Mouse (Mus musculus): Measurements from ENCODE around the gene Commd1.

The Commd1 gene

DNA sequence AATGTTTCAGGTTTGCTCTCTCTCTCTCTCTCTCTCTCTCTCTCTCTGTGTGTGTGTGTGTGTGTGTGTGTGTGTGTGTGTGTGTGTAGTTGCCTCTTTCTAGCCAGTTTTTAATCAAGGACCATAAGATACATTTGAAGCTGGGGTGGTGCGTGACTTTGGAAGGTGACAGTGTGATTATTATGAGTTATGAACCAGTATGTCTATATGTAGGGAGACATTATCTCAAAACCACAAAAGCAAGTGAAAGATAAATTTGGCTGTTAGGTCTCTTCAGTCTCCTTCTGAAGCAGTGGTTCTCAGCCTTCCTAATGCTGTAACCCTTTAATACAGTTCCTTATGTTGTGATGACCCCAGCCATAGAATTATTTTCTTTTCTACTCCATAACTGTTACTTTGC is 96.8 kb downstream of the Commd1 start:
- DNase-seq = no peak

DNA sequence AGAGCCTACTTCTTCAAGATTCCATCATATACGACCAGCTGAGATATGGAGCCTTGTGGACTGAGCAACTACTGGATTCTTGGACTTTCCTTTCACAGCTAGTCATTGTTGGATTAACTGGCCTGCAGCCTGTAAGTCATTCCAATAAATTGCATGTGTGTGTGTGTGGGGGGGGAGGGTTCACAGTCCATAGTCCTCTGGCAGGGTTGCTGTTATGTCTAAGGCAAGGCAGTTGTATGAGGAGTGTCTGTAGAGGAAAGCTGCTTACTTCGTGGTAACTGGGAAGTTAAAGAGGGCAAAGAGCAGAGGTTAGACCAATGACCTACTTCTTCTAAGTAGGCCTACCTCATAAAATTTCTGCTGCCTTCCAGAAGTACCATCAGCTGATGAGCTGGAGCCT is 98.5 kb downstream of the Commd1 start:
- peak; percentile 66 to 70 for DNase-seq

DNA sequence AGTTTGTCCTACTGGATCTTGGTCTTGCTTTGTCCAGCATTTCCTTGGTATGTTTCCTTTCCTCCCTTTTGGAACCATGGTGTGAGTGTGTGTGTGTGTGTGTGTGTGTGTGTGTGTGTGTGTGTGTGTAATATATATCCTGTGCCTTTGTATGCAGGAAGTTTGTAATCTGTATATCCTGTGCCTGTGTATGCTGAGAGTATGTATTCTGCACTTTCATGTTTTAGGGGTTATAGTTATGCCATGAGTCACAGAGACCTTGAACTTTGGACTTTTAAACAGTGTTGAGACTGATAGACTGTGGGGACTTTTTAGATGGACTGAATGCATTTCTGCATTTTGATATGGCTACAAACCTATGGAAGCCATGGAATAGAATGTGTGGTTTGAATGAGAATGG is 99.3 kb downstream of the Commd1 start:
- no peak for DNase-seq

DNA sequence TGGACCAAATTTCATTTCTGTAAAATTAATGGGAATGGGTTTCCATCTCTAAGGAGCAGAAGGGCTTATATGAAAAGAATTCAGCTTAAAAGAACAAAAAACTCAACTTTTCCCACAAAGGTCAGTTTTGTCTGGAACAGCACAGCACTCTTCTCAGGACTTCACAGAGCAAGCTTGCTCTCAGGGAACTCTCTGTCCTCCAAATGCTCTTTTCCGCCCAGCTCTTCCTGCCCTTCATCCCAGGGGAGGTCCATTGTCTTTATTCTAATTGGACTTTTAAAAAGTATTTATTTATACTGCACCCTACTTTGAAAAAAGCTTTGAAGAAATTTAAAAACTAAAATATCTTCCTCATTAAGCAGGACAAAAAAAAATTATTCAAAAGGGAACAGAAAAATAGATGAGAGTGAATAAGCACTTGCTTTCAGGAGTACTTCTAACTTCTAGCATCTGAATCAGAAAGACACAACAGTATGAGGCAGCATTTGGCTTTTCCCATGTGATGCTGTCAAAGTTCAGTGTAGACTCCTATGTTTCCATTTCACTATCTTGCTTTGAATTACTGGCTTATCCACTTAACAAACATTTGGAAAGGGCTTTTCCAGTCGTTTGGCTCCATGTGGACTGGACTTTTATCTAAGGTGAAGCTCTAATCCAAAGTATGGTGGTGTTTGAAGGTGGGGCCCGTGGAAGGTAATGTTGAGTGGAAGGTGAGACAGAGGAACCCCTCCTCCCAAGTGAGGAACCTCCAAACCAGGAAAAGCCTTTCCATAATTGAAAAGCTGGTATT is 101.6 kb downstream of the Commd1 start:
- DNase-seq = no peak

DNA sequence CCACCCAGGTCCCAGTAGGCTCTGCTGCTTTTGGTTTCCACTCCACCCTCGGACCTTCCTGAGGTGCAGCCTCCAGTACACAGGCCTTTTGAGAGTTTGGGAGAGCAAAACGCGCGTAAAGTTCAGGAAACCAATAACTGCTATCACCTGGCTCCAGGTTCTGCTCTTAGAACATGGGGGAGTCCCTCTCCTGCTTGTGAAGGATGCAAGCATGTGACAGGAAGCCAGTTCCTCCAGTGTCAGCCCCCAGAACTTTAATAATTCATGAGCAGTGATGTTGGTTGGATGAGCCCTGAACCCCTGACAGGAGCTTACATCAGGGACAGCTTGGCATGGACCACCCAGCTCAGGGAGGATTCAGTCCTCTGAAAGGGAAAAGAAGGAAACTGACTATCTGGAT is 102.5 kb downstream of the Commd1 start:
- no peak for DNase-seq

DNA sequence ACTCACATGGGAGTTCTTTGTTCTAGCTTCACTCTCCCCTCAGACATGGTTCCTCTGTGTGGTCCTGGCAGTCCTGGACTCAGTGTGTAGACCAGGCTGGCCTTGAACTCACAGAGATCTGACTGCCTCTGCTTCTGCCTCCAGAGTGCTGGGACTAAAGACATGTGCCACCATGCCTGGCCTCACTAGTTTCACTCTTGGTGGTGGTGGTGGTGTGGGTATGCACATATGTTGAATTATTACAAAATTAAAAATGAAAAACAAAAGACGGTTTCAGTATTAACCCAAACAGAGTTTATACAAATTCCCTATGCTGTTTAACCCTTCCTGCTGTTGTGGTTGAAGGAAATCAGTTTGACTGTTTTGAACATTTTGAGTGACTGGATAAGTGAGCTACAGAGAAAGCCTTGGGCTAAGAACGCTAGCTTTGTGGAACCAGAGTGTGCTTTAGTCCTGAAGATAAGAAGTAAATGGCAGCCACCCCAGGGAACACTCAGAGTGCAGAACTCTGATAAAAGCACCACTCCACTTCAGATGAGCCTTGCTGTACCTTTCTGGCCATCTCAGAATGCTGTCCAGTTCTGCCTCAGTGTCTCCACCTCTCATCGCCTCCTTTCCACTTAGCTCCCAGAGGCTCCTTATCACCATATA is 105.4 kb downstream of the Commd1 start:
- no peak for DNase-seq

DNA sequence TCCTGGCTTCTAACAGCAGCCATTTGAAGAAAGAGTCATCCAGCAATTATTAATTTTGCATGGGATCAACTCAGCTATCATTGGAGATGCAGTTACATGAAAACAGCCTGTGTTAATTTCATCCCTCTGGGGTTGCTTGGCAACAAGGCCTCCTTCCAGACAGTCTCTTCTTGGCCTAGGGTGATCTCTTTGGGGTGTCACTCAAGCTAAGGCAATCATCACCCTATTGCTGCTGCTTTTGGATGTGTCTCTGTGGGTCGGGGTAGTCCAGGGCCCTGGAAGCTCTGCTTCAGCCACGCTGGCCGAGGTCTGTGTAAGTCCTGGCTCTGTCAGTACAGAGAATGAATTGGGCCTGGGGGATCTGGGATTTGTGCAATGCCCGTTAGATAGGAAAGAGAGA is 106.9 kb downstream of the Commd1 start:
- no peak for DNase-seq

DNA sequence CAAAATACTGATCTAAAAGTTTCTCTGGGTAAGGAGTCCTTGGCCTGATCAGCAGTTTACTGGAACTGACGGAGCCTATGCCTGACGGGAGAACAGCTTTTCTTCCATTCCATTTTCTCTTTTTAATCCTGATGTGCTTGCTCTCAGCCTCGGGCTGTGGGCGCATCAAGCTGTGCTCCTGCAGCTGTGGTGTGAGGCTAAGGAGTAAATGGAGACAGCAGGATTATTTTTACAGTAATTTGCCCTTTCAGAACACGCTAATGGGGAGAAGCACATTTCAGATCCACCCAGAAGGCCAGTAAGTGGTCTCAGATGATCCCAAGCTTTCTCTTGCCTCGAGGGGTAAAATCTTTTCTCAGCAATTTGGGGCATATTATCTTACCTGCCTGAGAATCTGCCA is 107.4 kb downstream of the Commd1 start:
- no peak for DNase-seq

DNA sequence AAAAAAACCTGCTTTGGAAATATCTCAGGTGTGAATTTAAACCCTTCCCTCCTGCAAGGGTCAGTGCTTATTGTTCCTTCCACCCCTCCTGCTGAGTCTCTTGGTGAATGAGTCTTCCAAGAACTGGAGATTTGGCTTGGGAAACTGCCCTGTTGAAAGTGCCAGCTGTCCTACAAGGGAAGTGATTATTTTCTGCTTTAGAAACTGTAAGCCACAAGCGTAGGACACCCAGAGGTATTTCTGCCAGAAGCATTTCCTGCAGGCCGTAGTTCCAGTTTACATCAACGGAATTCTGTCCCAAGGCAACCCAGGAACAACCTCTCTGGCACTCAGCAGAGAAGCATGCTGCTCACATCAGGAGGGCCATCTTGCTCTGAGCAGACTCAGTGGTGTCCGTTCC is 108.8 kb downstream of the Commd1 start:
- DNase-seq = peak; percentile 31 to 41

DNA sequence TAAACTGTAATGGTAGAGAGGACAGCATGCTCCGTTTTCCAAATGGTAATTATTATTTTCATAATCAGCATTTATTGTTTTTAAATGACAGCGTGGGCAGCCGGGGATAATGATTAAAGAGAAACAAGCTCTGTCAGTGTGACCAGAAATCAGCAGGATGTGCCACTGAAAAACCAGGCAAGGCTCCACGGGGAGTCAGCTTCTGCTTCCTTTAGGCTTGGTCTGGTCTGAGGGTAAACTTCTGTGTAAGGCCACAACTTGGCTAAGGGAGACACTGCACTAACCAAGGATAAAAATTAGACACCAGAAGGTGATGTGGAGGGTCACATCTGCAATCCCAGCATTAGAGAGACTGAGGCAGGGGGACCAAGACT is 109.9 kb downstream of the Commd1 start:
- no peak for DNase-seq

DNA sequence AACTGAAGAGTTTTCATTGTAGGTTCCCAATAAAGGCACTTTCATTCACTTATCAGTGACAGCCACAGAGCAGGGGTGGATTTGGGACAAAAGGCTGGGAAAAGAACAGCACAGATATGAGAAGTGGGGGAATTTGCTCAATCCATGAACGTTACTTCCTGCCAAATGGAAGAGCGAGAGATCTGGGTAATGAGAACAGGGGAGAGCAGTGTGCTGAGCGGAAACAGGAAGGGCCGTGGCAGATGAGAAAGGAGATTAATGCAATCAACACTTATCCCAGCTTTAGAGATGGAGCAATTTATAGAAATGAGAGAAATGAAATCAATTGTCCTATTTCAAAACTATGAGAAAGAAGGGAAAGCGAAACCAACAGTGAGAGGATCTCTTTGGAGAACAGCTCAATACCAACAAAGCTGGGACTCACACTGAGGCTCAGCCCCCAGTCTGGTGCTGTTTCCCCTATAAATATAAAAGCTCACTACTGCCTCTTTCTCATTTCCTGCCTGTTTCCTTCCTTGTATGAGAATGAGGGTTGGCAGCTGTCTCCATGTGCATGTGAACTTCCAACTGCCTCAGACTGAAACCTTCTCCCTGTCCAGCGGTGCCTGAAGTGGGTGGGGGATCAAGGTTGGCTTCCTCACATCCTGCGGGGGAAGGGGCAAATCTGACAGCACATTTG is 110.4 kb downstream of the Commd1 start:
- DNase-seq = peak in 1 of 2 experiments; percentile 31

DNA sequence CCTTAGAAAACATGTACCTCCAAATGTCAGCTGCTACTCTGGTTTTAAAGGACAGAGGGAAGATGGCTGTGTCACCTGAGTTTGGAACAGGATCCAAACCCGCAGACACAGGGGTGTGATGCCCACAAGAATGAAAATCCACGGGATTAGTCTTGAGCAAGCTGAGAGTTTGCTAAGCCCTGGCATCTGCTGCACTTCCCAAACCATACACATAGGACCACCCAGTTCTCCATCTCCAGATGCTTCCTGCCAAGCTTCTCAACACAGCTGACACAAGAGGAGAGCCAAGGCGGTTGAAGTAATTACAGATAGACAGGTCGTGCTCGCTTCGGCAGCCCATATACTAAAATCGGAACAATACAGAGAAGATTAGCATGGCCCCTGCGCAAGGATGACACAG is 113.6 kb downstream of the Commd1 start:
- no peak for DNase-seq

DNA sequence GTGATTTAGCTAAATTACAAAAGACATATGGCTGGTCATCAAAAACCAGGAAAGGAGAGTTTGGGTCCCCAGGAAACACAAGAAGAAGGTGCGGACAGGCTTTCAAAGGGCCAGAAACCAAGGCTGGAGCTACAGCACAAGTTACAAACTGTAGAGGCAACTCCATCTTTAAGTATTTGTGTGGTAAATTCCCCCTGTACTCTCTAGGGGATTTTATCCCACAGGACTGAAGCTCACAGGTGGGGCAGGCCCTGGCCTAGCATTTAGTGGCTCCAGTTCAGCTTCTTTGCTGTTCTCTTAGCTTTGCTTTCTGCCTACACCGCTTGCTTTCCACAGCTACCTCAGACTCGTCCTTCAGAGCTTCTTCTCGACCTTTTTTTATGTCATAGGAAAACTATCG is 114.5 kb downstream of the Commd1 start:
- no peak for DNase-seq

DNA sequence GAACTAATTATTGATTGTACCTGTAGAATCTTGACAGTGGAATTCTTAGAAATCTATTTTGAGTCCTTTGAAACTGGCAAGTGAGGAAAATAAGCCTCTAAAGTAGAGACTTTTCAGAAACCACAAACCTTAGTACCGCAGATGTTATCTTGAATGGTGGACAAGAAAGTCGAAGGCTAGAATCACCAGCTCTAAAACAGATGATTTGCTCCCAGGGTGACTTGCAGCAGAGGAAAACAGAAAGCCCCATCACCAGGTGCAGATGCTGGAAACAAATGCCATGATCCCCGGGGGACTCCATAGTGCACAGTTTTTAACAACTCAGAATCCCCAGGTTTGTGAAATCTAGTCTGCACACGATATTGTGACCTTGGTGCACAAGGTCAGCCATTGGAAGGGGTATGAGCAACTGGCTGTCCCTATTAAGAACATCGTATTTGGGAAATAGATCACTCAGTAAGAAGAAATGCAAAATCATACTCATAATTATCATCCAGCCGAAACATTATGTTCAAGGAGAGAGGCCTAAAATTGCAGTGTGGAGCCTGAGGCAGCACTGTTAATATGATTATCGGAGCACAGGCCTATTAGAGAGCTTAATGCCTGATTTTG is 116.4 kb downstream of the Commd1 start:
- no peak for DNase-seq

DNA sequence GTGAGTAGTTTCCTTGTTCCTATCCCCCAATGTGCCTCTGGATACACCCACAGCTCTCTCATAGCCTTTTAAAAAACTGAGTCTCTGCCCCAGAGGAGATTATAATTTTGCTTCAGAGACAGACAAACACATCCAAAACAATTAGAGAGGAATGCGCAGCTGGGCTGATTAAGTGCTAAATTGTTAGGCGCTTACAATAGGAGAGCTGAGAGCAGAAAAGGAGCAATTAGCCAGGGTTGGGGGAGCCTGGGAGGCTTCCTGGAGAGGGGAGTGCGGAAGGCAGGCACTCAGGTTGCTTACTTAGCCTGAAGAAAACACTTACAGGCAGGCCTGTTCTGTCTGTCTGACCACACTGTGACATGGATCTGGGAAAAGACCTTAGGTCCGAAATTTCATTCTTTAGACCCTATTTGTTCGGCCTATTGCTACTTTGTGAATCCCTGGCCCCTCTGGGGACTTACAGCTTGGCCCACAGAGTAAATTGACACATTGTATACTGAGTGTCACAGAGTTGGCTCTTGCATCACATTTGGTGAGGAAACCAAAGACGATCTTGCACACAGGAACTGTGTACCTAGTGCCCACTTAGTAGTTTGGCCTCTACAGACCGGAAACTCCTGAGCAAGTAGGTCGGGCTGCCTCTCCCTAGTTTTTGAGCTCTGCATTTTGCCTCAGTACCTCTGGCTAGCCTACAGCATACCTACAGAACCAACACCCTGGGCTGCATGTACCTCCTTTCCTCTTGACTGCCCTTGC is 117.7 kb downstream of the Commd1 start:
- no peak for DNase-seq

DNA sequence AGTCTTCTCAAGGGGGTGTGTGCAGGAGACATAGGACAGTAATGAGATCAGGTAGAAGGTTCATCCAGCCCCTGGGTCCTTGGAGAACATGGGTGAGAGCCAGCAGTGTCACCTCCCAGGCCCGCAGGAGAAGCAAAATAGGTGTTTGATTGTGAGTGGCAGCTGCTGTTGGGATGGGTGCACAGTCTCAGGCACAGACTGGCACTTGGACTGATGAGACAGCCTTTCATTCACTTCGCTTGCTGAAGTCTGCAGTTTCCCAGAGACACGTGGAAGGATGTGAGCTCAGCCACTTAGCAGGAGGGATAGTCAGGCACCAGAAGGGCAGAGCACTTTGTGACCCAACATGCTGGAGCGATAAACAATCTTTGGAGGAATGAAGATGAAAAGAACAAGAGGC is 118.6 kb downstream of the Commd1 start:
- no peak for DNase-seq

DNA sequence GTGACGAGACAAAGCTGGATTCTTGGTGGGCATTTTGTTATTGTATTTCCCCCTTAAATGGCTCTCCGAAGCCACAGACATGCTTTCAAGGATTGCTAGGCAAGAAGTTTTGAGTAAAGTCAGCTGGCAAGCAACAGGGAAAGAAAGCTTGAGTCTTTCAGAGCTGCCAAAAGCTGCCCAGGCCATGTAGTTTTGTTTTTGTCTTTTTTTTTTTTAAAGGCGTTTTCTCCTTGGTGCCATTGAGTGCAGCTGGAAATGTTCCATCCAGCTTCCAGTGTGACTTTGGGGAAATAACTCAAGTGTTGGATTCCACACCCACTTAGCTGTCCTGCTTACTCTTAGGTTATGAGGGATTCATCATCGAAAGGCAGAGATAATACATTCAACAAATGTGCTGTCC is 120.9 kb downstream of the Commd1 start:
- DNase-seq = no peak

DNA sequence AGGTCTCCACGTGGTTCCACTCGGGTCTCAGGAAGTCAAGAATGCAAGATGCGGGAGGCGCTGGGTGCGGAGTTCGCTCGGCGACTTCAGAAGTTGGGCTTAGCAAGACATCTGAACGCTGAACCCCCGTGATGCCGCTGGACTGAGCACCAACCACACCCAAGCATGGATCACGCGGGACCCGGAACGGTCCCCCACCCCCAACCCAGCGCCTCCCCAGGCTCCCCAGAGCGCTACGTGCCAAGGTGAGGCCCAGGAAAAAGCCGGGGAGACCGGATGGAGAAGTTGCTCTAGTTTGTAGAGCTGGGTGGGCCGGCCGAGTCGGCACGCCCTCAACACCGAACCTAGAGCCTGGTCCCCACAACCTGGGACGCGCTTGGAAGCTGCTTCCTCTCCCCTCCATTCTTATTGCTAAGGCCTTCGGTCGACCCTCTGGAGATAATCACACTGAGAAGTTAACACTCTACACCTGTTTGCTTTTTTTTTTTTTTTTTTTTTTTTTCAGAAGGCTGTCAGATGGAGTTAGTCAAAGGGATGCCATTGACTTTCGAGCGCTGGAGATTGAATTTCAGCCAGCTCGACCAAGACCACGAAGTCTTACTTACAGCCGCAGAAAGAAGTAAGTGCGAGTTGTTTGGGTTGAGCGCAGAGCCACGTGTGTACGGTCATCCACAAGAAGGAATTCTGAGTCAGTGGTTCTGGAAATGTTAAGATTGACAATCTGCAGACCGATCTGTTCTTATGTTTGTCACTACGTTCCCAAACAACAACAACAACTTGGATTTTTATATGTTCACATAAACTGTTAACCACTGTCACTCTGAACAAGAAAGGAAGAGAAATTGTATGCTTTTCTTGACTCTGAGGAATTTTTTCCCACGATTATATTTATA is 121.6 kb downstream of the Commd1 start, which contains the start of gene B3gnt2:
Gene B3gnt2 (minus strand): TSS at position 627 of the 893 bp plus-strand sequence.
- peak in 1 of 2 experiments; percentile 67 for DNase-seq

DNA sequence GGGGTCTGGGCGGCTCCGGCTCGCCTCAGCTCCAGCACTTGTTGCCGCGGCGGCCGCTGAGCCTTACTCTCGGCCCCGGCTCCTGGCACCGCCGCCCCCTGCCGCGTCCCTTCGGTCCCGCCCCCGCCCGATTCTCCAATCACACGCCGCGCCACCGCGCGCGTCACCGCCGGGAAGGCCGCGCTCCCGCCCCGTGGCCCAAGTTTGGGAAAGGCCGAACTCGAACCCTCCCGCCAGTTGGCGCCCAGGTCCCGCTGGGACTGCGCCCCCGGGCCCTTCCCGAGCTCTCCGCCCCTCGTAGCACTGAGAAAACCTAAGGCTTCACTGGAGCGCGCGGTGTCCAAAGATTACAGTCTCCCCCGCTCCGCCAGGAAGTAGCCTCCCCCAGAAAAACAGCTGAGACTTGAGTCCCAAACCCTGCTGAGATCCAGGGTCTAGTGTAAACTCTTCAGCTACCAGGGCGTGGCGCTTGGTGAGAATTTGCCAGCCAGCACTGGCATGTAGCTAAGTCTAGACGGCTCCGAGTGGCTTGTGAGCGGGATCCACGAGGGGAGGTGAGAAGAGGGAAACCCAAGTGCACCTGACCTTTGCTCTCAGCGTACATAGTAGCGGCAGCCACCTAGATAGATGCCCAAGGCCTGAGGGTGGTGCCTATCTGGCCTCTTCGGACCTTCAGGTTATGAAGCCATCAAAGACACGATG is 122.4 kb downstream of the Commd1 start:
- DNase-seq = peak; percentile 92 to 96

DNA sequence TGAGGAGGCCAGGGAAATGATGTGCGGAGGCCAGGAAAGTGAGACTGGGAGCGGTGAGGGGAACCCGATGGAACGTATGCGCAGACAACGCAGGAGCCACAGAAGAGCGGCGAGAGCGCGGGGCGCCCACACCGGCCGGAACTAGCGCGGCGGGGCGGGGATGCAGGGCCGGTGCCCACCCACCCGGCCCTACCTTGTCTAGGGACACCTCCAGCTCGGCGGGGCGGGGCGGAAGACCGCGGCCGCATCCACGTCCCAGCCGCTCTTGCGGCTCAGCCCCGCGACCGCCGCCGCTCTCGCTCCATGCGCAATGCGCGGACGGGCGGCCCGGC is 122.9 kb downstream of the Commd1 start:
- peak in 1 of 2 experiments; percentile 50 for DNase-seq
